Mouse (Mus musculus) cerebellum, postnatal 10 days (tissue): Measurements from ENCODE around the gene Men1.
"Not testable (repeated sequence)": the region's sequence is repeated elsewhere in the genome, so short reads cannot be mapped to it uniquely, and the experiment has no call there.

Experiments used
- DNase-seq, 2 experiments: peaks; one replicate each; pipeline ENCODE4 v3.0.0; 2021; ENCODE audit warnings: mixed read lengths in 2 of 2

Men1 gene

DNA sequence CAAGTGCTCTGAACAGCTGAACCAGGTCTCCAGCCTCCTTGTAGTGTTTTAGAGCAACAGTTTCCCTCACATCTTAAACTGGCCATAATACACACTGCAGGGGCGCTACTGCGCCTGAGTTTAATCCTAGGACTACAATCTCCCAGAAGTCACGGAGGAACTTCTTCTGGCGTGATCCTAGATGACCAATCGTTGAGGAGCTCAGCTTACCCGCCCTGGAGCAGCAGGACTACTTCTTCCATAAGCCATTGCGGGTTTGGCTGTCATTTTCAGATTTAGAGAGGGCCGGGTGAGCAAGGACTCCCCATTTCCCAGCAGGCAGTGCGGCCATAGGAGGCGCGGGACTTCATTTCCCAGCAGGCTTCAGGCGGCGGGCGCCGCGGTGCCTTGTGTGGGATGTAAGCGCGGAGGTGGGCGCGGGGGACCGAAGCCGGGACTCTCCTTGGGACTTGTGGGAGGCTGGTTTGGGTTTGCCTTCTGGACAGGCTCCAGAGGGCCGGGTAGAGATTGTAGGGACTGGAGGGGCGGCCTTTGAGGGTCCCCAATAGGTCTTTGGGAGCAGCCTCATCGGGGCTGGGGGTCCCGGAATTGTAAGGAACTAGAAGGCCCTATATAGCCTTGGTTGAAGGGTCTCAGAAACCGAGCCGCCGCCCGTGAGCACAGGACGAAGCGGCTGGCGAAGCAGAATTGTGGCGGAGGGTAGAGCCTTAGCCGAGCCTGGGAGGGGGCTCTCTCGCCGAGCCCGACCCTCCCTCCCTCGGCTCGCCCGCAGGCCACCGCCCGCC, at the start of gene Men1:
Men1 (plus strand) TSS at position 307 of the 785 bp plus-strand sequence.
- peak; percentile 94 to 97 for DNase-seq

DNA sequence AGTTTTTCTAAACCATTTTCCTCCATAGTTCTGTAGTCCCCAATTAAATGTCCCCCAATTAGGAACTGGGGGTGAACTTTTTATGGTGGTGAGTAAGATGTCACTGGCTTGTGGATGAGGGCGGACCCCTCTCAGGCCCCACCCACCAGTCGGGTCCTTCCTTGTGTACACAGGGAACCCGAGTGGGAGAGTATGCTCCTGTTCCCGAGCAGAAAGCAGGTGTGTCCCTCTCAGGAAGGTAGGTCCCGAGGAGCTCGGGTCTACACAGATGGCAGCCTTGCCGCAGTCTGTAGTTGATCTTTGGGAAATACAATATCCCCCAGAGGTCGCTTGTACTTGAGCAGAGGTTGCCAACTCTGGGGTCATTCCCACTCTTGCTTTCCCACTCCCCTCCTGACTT, 49.6 kb upstream of the Men1 start:
- DNase-seq: no peak

DNA sequence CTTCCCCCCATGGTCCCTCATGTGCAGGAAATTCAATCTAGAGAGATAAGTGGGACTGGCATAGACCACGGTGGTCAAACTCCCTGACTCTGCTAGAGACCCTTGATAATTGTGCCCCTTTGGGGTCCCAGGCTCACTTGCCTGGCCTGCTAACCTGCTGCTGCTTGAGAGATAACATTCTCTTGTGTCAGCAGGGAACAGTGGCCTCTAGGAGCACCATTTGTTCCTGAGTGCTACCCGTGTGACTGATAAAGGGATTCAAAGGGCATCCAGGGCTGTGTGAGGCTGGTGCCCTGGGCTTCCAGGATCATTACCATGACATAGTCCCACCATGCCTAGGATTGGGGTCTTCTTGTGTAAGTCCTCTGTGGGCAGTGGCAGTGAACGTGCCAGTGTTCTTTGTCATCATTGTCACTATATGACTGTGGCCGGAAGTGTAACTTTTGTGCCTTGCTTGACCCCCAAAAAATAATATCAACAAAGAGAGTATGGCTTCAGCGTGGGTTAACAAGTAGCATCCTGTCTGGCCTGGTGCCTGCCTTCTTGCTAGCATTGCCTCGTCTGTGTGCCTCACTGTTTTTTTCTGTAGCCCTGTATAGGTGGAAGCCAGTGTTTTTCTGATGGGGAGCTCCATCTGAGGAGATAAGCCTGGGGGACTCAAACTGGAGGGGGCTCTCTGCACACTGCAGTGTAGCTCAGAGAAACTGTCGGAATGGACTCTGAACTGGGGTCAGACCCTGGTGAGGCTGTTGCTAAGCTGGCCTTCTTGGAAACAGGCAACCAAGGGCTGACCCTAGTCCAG, 48.9 kb upstream of the Men1 start:
- DNase-seq: no peak

- peak; percentile 69 to 82 for DNase-seq
Measured at GRCm38 (mm10) chr19:6286434-6287401, 48.1 kb upstream of the Men1 start.

DNA sequence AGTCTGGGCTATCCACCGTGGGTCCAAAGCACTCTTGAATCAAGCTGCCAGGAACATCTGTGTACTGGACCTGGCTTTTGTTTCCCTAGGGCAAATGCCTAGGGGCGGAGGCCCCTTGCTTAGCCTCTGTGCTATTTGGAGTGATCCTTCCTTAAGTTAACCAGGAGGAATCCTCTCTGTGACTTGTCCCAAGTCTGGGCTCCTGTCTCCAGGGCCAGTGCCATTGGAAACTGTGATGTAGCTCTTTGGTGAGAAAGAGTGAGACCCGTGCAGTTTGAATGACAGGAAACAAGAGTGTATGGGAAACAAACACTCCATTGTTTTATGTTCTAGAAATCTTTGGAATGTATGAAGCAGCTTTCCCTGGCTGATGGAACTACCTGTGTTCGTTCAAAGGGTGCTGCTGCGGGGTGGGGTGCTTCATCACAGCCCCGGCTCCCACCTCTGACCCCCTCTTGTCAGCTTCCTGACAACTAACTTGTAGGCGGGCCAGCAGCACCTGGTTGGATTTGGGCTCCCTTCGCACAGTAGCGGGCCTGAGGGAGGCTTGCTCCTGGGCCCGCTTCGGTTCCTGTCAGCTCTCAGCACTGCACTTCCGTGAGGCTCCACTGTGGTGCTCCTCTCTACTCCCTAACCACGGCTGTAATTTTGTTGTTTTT, 46.4 kb upstream of the Men1 start:
- DNase-seq: no peak

GRCm38 (mm10) chr19:6289696-6290238, 45.0 kb upstream of the Men1 start:
- DNase-seq: no peak

DNA sequence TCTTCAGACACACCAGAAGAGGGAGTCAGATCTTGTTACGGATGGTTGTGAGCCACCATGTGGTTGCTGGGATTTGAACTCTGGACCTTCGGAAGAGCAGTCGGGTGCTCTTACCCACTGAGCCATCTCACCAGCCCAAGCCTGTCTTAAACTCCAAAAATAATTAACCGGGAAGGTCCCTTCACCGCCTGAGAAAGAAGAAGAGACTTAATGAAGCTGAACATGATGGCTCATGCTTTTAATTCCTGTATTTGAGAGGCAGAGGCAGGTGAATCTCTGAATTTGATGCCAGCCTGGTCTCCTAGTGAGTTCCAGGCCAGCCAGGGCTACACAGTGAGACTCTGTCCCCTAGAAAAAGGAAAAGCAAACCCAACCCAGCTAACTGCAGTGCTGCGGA, 44.1 kb upstream of the Men1 start:
- not testable (repeated sequence) for DNase-seq

- peak; percentile 60 to 72 for DNase-seq
Measured at GRCm38 (mm10) chr19:6291117-6291781, 43.5 kb upstream of the Men1 start.

GRCm38 (mm10) chr19:6292262-6292661, 42.5 kb upstream of the Men1 start:
- DNase-seq: no peak

- no peak for DNase-seq
Measured at GRCm38 (mm10) chr19:6294301-6294700, 40.5 kb upstream of the Men1 start.

- DNase-seq: no peak
Measured at GRCm38 (mm10) chr19:6296551-6297210, 38.1 kb upstream of the Men1 start.

DNA sequence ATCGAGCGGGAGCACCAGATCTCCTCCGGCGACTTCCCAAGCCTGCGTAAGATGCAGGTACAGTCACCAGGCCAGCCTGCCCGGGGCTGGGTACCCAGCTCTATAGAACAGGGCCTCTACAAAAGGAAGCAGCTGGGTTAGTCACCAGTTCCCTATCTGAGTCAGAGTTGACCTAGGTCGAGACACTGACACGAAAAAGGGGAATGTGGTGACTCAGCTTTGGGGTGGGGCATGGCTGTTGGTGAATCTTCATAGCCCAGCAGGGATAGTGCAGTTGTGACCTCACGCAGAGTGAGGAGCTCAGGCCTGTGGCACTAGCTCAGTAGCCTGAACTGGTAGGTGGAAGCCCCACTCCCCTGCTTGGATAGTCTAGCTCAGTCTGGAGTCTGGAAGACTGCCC, 37.1 kb upstream of the Men1 start:
- DNase-seq: no peak

DNA sequence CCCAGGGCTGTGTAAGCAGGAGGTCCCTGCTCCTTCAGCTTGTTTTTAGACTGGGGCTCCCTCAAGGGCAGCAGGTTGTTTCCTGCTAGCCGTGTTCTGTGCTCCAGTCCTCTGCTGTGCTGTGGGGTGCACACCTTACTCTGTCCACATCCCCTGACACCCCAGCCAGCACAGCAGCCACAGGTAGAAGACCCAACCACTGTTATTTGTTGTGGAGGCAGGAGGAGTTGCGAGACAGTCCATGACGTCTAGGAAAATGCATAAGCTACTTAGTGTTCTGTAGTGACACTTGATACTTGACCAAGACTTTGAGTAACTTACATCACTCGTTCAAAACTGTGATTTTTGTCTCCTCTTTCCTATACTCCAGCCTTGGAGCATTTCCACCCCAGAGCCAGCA, 35.8 kb upstream of the Men1 start:
- DNase-seq: no peak

GRCm38 (mm10) chr19:6299450-6300267, 35.1 kb upstream of the Men1 start:
- no peak for DNase-seq

DNA sequence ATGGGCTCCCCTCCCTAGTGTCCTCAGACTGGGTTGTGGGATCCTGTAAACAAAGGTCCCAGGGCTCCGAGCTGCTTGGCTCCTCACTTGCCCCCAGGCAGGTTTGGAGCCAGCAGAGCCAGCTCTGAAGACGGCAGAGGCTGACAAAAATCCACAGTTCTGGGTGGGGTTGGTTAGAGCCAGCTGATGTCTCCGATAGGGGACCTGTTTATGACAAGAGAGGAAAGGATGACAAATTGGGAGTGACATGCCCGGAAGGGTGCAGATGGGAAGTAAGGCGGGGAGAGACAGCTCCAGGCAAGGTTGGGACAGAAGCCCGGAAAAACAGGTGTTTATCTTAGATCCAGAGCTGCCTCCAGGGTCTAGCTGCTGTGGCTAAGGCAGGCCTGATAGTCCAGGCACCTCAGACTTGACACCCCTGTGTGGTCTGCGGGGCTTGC, 34.4 kb upstream of the Men1 start:
- DNase-seq: peak; percentile 71 to 75

DNA sequence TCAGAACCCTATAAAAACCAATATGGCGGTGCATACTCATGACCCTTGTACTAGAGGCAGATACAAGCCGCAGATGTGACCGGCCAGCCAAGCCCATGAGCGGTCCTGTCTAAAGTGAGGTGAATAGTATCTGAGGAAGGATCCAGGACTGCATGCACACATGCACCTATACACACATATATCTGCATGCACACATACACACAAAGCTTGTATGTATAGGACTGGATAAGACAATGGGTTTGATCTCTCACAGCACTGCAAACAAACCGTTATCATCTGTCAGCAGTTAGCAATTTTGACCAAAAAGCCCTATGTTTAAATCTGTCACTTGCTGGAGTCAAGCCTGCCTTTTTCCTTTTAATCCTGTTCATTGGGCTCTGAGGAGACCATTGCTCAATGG, 32.7 kb upstream of the Men1 start:
- no peak for DNase-seq

DNA sequence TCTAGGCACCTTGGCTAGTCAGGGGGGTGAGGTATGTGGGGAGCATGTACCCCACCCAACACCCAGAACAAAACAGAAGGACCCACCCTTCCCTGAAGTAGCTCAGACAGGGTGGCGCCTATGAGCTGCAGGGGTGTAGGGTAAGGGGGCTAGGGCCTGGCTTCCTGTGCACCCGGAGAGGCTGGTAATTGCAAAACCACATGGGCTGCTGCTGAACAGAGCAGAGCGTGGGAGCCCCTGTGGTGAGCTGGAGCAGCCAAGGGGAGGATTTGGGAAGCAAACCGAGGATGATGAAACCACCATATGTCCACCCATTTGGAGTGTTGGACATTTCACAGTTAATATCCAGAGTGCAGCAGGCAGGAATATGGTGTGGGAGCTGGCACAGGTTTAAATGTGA, 32.3 kb upstream of the Men1 start:
- peak; percentile 93 to 96 for DNase-seq

GRCm38 (mm10) chr19:6303831-6304230, 30.9 kb upstream of the Men1 start:
- peak; percentile 65 to 66 for DNase-seq

DNA sequence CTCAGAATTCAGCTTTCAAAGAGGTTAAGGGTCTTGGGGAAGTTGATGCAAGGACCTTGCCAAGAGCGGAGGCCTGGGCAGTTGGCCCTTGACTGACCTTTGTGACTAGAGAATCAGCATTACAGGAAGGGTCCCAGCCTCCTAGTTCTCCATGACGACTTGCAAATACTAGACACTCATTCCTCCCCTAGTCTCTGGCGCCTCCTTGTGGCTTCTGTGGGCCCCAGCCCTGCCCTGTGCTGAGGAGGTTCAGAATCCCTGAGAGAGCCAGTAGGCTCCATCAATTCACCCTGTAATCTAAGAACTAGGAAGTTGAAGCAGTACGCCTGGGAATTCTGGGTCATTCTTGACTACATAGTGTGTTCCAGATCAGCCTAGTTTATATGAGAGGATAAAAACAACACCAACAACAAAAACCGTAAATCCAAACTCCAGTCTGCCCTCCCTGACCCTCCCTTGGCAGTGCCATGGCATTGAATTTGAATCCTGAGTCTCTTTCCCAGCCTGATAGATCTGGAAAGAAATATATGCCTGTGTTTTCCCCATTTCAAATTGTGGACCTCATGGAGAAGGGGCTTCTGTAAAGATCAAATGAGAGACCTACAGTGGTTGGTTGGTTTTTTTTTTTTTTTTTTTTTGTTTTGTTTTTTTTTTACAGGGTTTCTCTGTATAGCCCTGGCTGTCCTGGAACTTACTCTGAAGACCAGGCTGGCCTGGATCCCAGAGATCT, 29.8 kb upstream of the Men1 start:
- DNase-seq: peak; percentile 97 to 98
